Mouse (Mus musculus) E14TG2a.4 (cell line): ENCODE measurements around the gene Xrcc5.

Experiments
- CTCF ChIP-seq: conservative IDR thresholded peaks from 2 replicates; pipeline ENCODE4 v1.5.1; 2014; ENCODE audit warnings: low read length
- NANOG ChIP-seq: IDR thresholded peaks from 2 replicates; pipeline ENCODE4 v1.6.1; 2014; ENCODE audit warnings: borderline replicate concordance, low read length, mixed read lengths

DNA sequence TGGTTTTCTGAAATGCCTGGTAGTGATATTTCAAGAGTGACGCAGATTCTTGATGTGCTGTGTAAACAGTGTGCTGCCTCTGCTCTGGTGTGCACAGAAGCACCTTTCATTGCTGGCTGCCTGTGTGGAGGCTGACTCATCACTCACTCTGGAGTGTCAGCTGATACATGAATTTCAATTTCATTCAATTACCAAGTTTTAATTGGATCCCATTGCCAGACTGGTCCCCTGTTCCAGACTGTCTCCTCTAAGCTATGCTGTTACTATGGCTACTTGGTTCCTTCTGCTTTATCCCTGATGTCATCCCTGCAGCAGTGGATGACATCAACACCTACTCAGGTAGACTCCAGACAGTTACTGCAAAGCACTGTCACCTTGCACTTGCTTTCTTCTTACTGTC lies 65.3 kb downstream of the Xrcc5 start:
- TF ChIP-seq CTCF (no peak), NANOG (no peak)
